Mouse (Mus musculus): ENCODE data around the gene Ebf1.

Ebf1 gene

GRCm38 (mm10) chr11:44619131-44619886 is 2.2 kb downstream of the Ebf1 start:
- no peak for DNase-seq (ENCODE audit: low spot score in 2 of 2)

- DNase-seq (ENCODE audit: low spot score in 2 of 2), result peak in 1 of 2 experiments; percentile 49
These were observed 3.0 kb downstream of the Ebf1 start for GRCm38 (mm10) chr11:44619887-44620693.

GRCm38 (mm10) chr11:44620694-44621446 is 3.8 kb downstream of the Ebf1 start:
- no peak for DNase-seq (ENCODE audit: low spot score in 2 of 2)

GRCm38 (mm10) chr11:44621615-44622014 is 4.5 kb downstream of the Ebf1 start:
- DNase-seq (ENCODE audit: low spot score in 2 of 2), result no peak

- no peak for DNase-seq (ENCODE audit: low spot score in 2 of 2)
These were observed 5.1 kb downstream of the Ebf1 start for GRCm38 (mm10) chr11:44622023-44622731.

GRCm38 (mm10) chr11:44624564-44624963 is 7.4 kb downstream of the Ebf1 start:
- peak in 1 of 2 experiments; percentile 70 for DNase-seq (ENCODE audit: low spot score in 2 of 2)

GRCm38 (mm10) chr11:44626065-44626464 is 8.9 kb downstream of the Ebf1 start:
- DNase-seq (ENCODE audit: low spot score in 2 of 2), result no peak

- no peak for DNase-seq (ENCODE audit: low spot score in 2 of 2)
These were observed 11.3 kb downstream of the Ebf1 start for GRCm38 (mm10) chr11:44628412-44628811.

GRCm38 (mm10) chr11:44632064-44632968 is 15.2 kb downstream of the Ebf1 start:
- DNase-seq (ENCODE audit: low spot score in 2 of 2), result no peak

DNA sequence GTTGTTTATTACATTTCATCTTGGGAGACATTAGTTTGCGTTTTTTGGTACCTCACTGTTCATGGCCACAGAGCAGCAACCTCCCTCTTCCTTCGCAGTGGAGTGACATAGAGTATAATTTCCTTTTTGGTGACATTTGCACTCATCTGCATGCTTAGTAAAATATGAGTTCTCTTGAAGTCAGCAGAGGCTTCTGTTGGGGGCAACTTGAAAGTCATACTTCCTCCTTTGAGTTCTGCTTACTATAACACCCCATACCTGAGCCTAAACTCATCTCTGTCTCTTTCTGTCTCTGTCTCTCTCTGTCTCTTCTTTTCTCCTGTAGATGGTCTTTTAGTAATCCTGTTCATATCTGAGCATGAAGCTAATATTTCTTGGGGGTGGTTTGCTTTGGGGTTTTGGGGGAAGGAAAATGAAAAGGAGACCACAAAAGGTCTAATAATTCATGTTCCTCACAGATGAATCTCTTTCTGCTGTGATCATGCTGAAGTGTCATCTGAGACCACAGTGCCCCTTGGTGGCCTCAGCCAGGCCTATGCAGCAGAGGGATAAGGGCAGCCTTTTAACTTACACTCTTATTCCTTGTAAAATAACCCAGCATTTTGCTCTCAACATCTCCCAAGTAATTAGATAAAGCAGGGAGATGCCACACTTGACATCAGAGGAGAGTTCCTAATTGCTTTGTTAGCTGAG is 16.0 kb downstream of the Ebf1 start:
- no peak for DNase-seq (ENCODE audit: low spot score in 2 of 2)

GRCm38 (mm10) chr11:44634552-44635193 is 17.6 kb downstream of the Ebf1 start:
- no peak for DNase-seq (ENCODE audit: low spot score in 2 of 2)

- no peak for DNase-seq (ENCODE audit: low spot score in 2 of 2)
These were observed 19.1 kb downstream of the Ebf1 start for GRCm38 (mm10) chr11:44636241-44636640.

GRCm38 (mm10) chr11:44638193-44638754 is 21.2 kb downstream of the Ebf1 start:
- no peak for DNase-seq (ENCODE audit: low spot score in 2 of 2)

- DNase-seq (ENCODE audit: low spot score in 2 of 2), result no peak
These were observed 24.4 kb downstream of the Ebf1 start for GRCm38 (mm10) chr11:44641496-44641895.

DNA sequence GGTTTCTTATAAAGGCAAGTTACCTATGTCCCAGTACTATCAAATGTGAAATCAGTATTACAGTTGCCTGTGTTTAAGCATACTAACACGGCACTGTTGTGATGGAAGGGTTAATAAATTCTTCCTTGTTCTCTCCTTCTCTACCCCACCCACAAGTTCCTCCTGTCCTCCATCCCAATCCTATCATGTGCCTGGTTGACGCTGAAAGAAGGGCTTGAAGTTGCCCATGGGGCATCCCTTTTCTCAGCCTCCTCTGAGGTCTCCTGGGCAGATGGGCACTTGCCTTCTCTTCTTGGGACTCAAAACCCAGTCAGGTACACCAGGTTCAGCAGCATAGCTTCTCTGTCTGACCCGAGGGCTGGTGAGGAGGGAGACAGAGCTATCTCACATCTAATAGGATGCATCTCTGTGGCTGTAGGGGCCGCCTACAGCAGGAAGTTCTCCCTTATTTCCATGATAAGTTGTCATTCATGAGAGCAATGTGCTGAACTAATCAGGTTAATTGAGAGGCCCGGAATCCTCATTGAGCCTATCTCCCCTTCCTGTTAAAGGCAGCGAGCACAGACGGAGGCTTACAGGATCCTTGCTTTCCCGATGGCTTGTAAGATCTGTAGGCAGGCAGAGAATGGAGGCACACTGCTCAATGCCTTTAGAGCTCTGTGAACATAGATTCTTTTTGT is 37.4 kb downstream of the Ebf1 start:
- no peak for DNase-seq (ENCODE audit: low spot score in 2 of 2)

- no peak for DNase-seq (ENCODE audit: low spot score in 2 of 2)
These were observed 38.4 kb downstream of the Ebf1 start for GRCm38 (mm10) chr11:44655468-44655867.

DNA sequence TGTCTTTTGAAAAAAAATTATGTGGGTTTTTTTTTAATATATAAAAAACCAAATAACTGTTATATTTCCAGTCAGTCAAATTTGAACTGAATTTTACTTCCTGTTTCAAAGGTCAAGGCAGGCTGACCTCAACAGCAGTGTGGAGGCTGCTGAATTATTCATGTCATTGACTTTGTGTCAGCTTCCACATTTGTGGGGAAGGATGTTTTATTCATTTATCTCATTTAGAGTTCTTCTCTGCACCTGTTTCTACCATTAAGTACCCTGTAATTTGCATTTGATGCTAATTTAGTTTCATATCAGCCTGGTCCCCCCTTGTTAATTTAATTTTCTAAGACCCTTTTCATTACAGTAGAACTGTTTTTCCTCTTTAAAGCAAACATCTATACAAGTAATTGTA is 39.8 kb downstream of the Ebf1 start:
- DNase-seq (ENCODE audit: low spot score in 2 of 2), result no peak

- DNase-seq (ENCODE audit: low spot score in 2 of 2), result no peak
These were observed 40.8 kb downstream of the Ebf1 start for GRCm38 (mm10) chr11:44657833-44658395.

Data from natural killer cell, adult 2 months (primary cell).